Mouse (Mus musculus) liver, adult 2 months (tissue): ENCODE measurements at regions not wholly inside any gene's neighbourhood (a gene's known extent, or its start where the extent isn't known, plus 50 kb on each side); places are given as distances from the start of the nearest gene placed in this dataset.

Experiments used
- CTCF ChIP-seq: fragments of 200-500 bp; IDR thresholded peaks from 2 replicates; pipeline ENCODE4 v1.5.1; 2011; ENCODE audit warnings: low read depth, low read length, control low read depth
- POLR2A ChIP-seq: fragments of 200-500 bp; IDR thresholded peaks from 2 replicates; pipeline ENCODE4 v1.6.1; 2011; ENCODE audit warnings: low read length, control low read depth; ENCODE audit not compliant: insufficient read depth; ENCODE audit errors: extremely low read depth

- TF ChIP-seq CTCF (no peak), POLR2A (no peak)
Observed at GRCm38 (mm10) chr5:12020489-12020888, 102.6 kb downstream of the 4933402N22Rik start.
